In genomic region chr7:66962736-66963135, GRCm38 (mm10) we compare ENCODE assay signal across 18 mouse cellular contexts.
DNase-seq lines count a peak whose midpoint lies in the region; TF ChIP-seq lines count a peak whose summit lies in the region.
"Had no signal": no experiment of that assay in that cellular context is flagged by ENCODE, and none has a peak within 500 bp of the region (broad histone marks: within the 10 kb centered on the region; RNA-seq: fewer than 3 reads in every experiment).

No protein-coding gene starts in this region.

- H3K79me2 ChIP-seq in myocyte (ENCODE audit: control insufficient read depth, insufficient read depth) = no peaks in the 10 kb centered on the region

- no peak overlapping the region for H3K27ac ChIP-seq in thymus, adult 2 months (ENCODE audit: control insufficient read depth, insufficient read depth, low read length)
- H3K27ac ChIP-seq: kidney, embryonic 15.5 days; layer of hippocampus, adult 2 months; limb, embryonic 13.5 days; liver, embryonic 15.5 days; stomach, embryonic 15.5 days had no signal

- no peak for TF ChIP-seq CTCF in thymus, adult 2 months (IDR thresholded peaks at IDR 0.05; ENCODE audit: borderline replicate concordance, control insufficient read depth, extremely low read depth, insufficient read depth, low read length, poor library complexity)

- no peak overlapping the region for H3ac ChIP-seq in myocyte (ENCODE audit: control insufficient read depth, insufficient read length)

- no peak for TF ChIP-seq POLR2A in thymus, adult 2 months (IDR thresholded peaks at IDR 0.05; ENCODE audit: control insufficient read depth, extremely low read depth, insufficient read depth, low read length, poor library complexity)
- no peak for TF ChIP-seq POLR2A in myocyte (IDR thresholded peaks at IDR 0.05; ENCODE audit: insufficient read length, low read depth)

- peak; percentile 89 for DNase-seq in heart, adult 11 months
- DNase-seq in heart, postnatal 36 days = no peak
- DNase-seq in thymus, postnatal 14 days = peak; percentile 1
- no peak for DNase-seq in thymus, adult 2 months
- peak; percentile 79 to 85 for DNase-seq in adrenal gland, postnatal 36 days
- DNase-seq in MN1 (ENCODE audit: low spot score) (no peak), adipocyte (ENCODE audit: low spot score) (no peak)
- DNase-seq: B cell, adult 2 months; cerebellum, postnatal 14 days; retina, postnatal 1 day; thymus, postnatal 4 days had no signal

- intact Hi-C loops in heart, postnatal 36 days (cut with DNase I) = no loop called here

- WGBS in thymus, adult 2 months = 98% methylated on average over 10 of the region's 10 CpGs

- no peaks in the 10 kb centered on the region for H3K27me3 ChIP-seq in thymus, adult 2 months (ENCODE audit: control insufficient read depth, insufficient read depth, low read length)
- H3K27me3 ChIP-seq in myocyte (ENCODE audit: control insufficient read depth, insufficient read depth, insufficient read length) = peaks cover 13% of the 10 kb centered on the region
- H3K27me3 ChIP-seq: heart, embryonic 12.5 days; kidney, embryonic 15.5 days; limb, embryonic 13.5 days; liver, embryonic 15.5 days; stomach, embryonic 15.5 days had no signal

- H3K4me2 ChIP-seq in myocyte (ENCODE audit: low read depth) = peak overlapping the region; percentile 42
- H3K4me2 ChIP-seq: heart, embryonic 12.5 days; kidney, embryonic 15.5 days; limb, embryonic 13.5 days; liver, embryonic 15.5 days; stomach, embryonic 15.5 days had no signal

- H3K4me3 ChIP-seq in thymus, adult 2 months (ENCODE audit: control insufficient read depth, insufficient read depth, low read length) = no peak overlapping the region
- no peak overlapping the region for H3K4me3 ChIP-seq in myocyte
- H3K4me3 ChIP-seq: heart, embryonic 12.5 days; kidney, embryonic 15.5 days; layer of hippocampus, adult 2 months; limb, embryonic 13.5 days; liver, embryonic 15.5 days; stomach, embryonic 15.5 days had no signal

- peaks cover 8% of the 10 kb centered on the region for H3K4me1 ChIP-seq in thymus, adult 2 months (replicated peaks; ENCODE audit: control insufficient read depth, insufficient read depth, low read length)
- H3K4me1 ChIP-seq: liver, embryonic 15.5 days had no signal

- no peaks in the 10 kb centered on the region for H3K36me3 ChIP-seq in thymus, adult 2 months (ENCODE audit: control insufficient read depth, insufficient read depth, low read length)
- H3K36me3 ChIP-seq in myocyte (ENCODE audit: control insufficient read depth, insufficient read depth) = no peaks in the 10 kb centered on the region
- H3K36me3 ChIP-seq: heart, embryonic 12.5 days; kidney, embryonic 15.5 days; limb, embryonic 13.5 days; liver, embryonic 15.5 days; stomach, embryonic 15.5 days had no signal

TF ChIP-seq in myocyte, 11 proteins besides CTCF, POLR2A, EP300 and RAD21:
- no peak for TF ChIP-seq TCF12 (IDR thresholded peaks at IDR 0.05; ENCODE audit: insufficient read depth, poor library complexity, severe bottlenecking)
- no peak for TF ChIP-seq TCF3 (IDR thresholded peaks at IDR 0.05; ENCODE audit: insufficient read length, low read depth)
- TF ChIP-seq CEBPB (IDR thresholded peaks at IDR 0.05; ENCODE audit: insufficient read depth, poor library complexity, severe bottlenecking) = no peak
- no peak for TF ChIP-seq E2F4 (IDR thresholded peaks at IDR 0.05; ENCODE audit: insufficient read depth)
- TF ChIP-seq MYOD1 (IDR thresholded peaks at IDR 0.05; ENCODE audit: control insufficient read depth in 1 of 3, insufficient read length in 2 of 3, low read depth in 2 of 3) = no peak
- no peak for TF ChIP-seq SRF (IDR thresholded peaks at IDR 0.05; ENCODE audit: control insufficient read depth, insufficient read length, low read depth)
- no peak for TF ChIP-seq USF1 (IDR thresholded peaks at IDR 0.05; ENCODE audit: low read depth)
- TF ChIP-seq POLR2AphosphoS2 (IDR thresholded peaks at IDR 0.05; ENCODE audit: insufficient read length, low read depth) = no peak
TF ChIP-seq in myocyte: peak in this region for 0.

Comparison
In these comparisons a context has a peak if more than half of its experiments do, and no peak if none do; other contexts are left out.
1. DNase-seq: peak in heart, adult 11 months (single experiment), thymus, postnatal 14 days (single experiment) and adrenal gland, postnatal 36 days (2 of 2); none in heart, postnatal 36 days (0 of 2), thymus, adult 2 months (single experiment), MN1 (single experiment) and adipocyte (single experiment).